Mouse (Mus musculus) myocyte (in vitro differentiated cells): Measurements from ENCODE around the gene Cnp.

Experiments used
- E2F4 ChIP-seq: IDR thresholded peaks from one replicate; pipeline ENCODE4 v1.6.1; 2011; ENCODE audit warnings: mild to moderate bottlenecking, control low read depth, moderate library complexity; ENCODE audit not compliant: insufficient read depth
- MAX ChIP-seq: IDR thresholded peaks from one replicate; pipeline ENCODE4 v1.6.1; 2011; ENCODE audit warnings: low read depth, mild to moderate bottlenecking, control low read depth
- MYOD1 ChIP-seq, 3 experiments: IDR thresholded peaks; one replicate each; pipeline ENCODE4 v1.6.1; 2011; ENCODE audit warnings: control low read depth in 2 of 3, low read depth in 2 of 3, mild to moderate bottlenecking in 2 of 3, moderate library complexity in 1 of 3; ENCODE audit not compliant: insufficient read length in 2 of 3, control insufficient read depth in 1 of 3
- MYOG ChIP-seq, 3 experiments: IDR thresholded peaks; one replicate each; pipeline ENCODE4 v1.6.1; 2011; ENCODE audit warnings: control low read depth in 2 of 3, low read depth in 2 of 3, mild to moderate bottlenecking in 2 of 3; ENCODE audit not compliant: insufficient read length in 2 of 3, control insufficient read depth in 1 of 3, insufficient read depth in 1 of 3
- POLR2A ChIP-seq: IDR thresholded peaks from one replicate; pipeline ENCODE4 v1.6.1; 2011; ENCODE audit warnings: low read depth, mild to moderate bottlenecking, control low read depth, moderate library complexity; ENCODE audit not compliant: insufficient read length
- POLR2AphosphoS2 ChIP-seq: IDR thresholded peaks from one replicate; pipeline ENCODE4 v1.6.1; 2011; ENCODE audit warnings: low read depth, control low read depth; ENCODE audit not compliant: insufficient read length
- REST ChIP-seq: IDR thresholded peaks from one replicate; pipeline ENCODE4 v1.6.1; 2011; ENCODE audit warnings: mild to moderate bottlenecking, control low read depth, moderate library complexity; ENCODE audit not compliant: insufficient read depth, insufficient read length
- SRF ChIP-seq: IDR thresholded peaks from one replicate; pipeline ENCODE4 v1.6.1; 2011; ENCODE audit warnings: low read depth; ENCODE audit not compliant: control insufficient read depth, insufficient read length
- TCF12 ChIP-seq: IDR thresholded peaks from one replicate; pipeline ENCODE4 v1.6.1; 2011; ENCODE audit warnings: mild to moderate bottlenecking, control low read depth; ENCODE audit not compliant: poor library complexity, insufficient read depth, severe bottlenecking
- TCF3 ChIP-seq: IDR thresholded peaks from one replicate; pipeline ENCODE4 v1.6.1; 2011; ENCODE audit warnings: low read depth, control low read depth; ENCODE audit not compliant: insufficient read length
- USF1 ChIP-seq: IDR thresholded peaks from one replicate; pipeline ENCODE4 v1.6.1; 2011; ENCODE audit warnings: low read depth, mild to moderate bottlenecking, control low read depth, moderate library complexity

GRCm38 (mm10) chr11:100557563-100557962 lies 17.1 kb upstream of the Cnp start:
- TF ChIP-seq TCF3 (no peak), USF1 (no peak), REST (no peak), POLR2A (no peak), TCF12 (no peak), POLR2AphosphoS2 (no peak), MYOD1 (IDR thresholded peaks at IDR 0.05; ENCODE audit: control insufficient read depth in 1 of 3, insufficient read length in 2 of 3, low read depth in 2 of 3) (no peak), E2F4 (no peak), MAX (no peak), MYOG (IDR thresholded peaks at IDR 0.05; ENCODE audit: control insufficient read depth in 1 of 3, insufficient read depth in 1 of 3, insufficient read length in 2 of 3, low read depth in 2 of 3) (no peak), SRF (no peak)
